Mouse (Mus musculus) midbrain, embryonic 11.5 days (tissue): ENCODE results near the gene Gm21411. TPM values are rescaled to one million over a fixed set of nuclear protein-coding genes. Genes with fewer than 3 reads are reported as not detected.
"Not testable (repeated sequence)": the region's sequence is repeated elsewhere in the genome, so short reads cannot be mapped to it uniquely, and the experiment has no call there.

Experiments used
- ATAC-seq: fragments of 200-750 bp; cut with Nextera tagmentation; 2 replicates; pipeline ENCODE4 v1.8.0; 2017; ENCODE audit warnings: moderate TSS enrichment, moderate library complexity; ENCODE audit not compliant: low FRiP score
- DNase-seq: peaks from one replicate; pipeline ENCODE4 v3.0.0; 2015; ENCODE audit warnings: low spot score; ENCODE audit errors: missing footprints
- H3K27ac ChIP-seq: fragments of 300-500 bp; sonication (generic); 2 replicates; pipeline ENCODE4 v1.5.1; 2014; ENCODE audit warnings: low read depth, low read length
- H3K27me3 ChIP-seq: fragments of 300-500 bp; sonication (generic); 2 replicates; pipeline ENCODE4 v1.6.1; 2014; ENCODE audit warnings: mild to moderate bottlenecking, low read length, moderate library complexity, mixed read lengths; ENCODE audit not compliant: control insufficient read depth, insufficient read depth
- H3K36me3 ChIP-seq: fragments of 300-500 bp; sonication (generic); 2 replicates; pipeline ENCODE4 v1.6.1; 2014; ENCODE audit warnings: mild to moderate bottlenecking, low read length, moderate library complexity, mixed read lengths; ENCODE audit not compliant: control insufficient read depth, insufficient read depth
- H3K4me1 ChIP-seq: fragments of 300-500 bp; sonication (generic); 2 replicates; pipeline ENCODE4 v1.6.1; 2014; ENCODE audit warnings: low read length; ENCODE audit not compliant: control insufficient read depth, insufficient read depth
- H3K4me2 ChIP-seq: fragments of 300-500 bp; sonication (generic); 2 replicates; pipeline ENCODE4 v1.6.1; 2014; ENCODE audit warnings: mild to moderate bottlenecking, moderate library complexity
- H3K4me3 ChIP-seq: fragments of 300-500 bp; sonication (generic); 2 replicates; pipeline ENCODE4 v1.5.1; 2014; ENCODE audit warnings: low read depth, low read length
- H3K9ac ChIP-seq: fragments of 300-500 bp; sonication (generic); 2 replicates; pipeline ENCODE4 v1.6.1; 2014; ENCODE audit warnings: low read length
- H3K9me3 ChIP-seq: fragments of 300-500 bp; sonication (generic); 2 replicates; pipeline ENCODE4 v1.6.1; 2016; ENCODE audit warnings: low read length; ENCODE audit not compliant: control insufficient read depth
- WGBS: fragments of 180-500 bp; shearing (Covaris S2); extraction: QIAGEN DNeasy Blood & Tissue Kit; methylation state at CpG from one replicate; pipeline ENCODE4 v1.1.7; 2014; 5-methylcytosine and 5-hydroxymethylcytosine counted together
- polyA plus RNA-seq: library from polyadenylated mRNA; unstranded; fragments of >200 nt; fragmentation: Nextera tagmentation; extraction: Ambion mirVana; gene quantifications from 2 replicates; pipeline ENCODE4 v1.2.1, GENCODE M21; 2014

The Gm21411 gene
- polyA plus RNA-seq = not detected in 2 replicates

- not testable (repeated sequence) for DNase-seq, H3K4me2 ChIP-seq, H3K9me3 ChIP-seq, ATAC-seq, H3K36me3 ChIP-seq, H3K27ac ChIP-seq, H3K4me1 ChIP-seq, H3K4me3 ChIP-seq, H3K27me3 ChIP-seq, H3K9ac ChIP-seq
- 79% methylated on average over 9 of the region's 9 CpGs for WGBS
Measured at GRCm38 (mm10) chr4:146909386-146910137, at the start of gene Gm21411. Gm21411 (minus strand) TSS chr4:146909590.

GRCm38 (mm10) chr4:146941691-146942090, 32.3 kb upstream of the Gm21411 start:
- ATAC-seq, H3K4me1 ChIP-seq, H3K4me3 ChIP-seq, DNase-seq, H3K27me3 ChIP-seq, H3K4me2 ChIP-seq, H3K9me3 ChIP-seq, H3K36me3 ChIP-seq, H3K27ac ChIP-seq, H3K9ac ChIP-seq: not testable (repeated sequence)
- 66% methylated on average over 32 of the region's 32 CpGs for WGBS

- DNase-seq (peak; percentile 83), ATAC-seq (peak; percentile 85)
- H3K36me3 ChIP-seq = no peaks in the 10 kb centered on the region
- H3K27me3 ChIP-seq = no peaks in the 10 kb centered on the region
- WGBS = 9% methylated on average over 77 of the region's 77 CpGs
- H3K9me3 ChIP-seq = peaks cover 6% of the 10 kb centered on the region; the same call in 1 of the 2 replicates
- peak overlapping the region; percentile 21 for H3K4me3 ChIP-seq
- no peaks in the 10 kb centered on the region for H3K4me1 ChIP-seq
- H3K9ac ChIP-seq = no peak overlapping the region
- peak overlapping the region; percentile 36 for H3K4me2 ChIP-seq
- H3K27ac ChIP-seq = no peak overlapping the region
Measured at GRCm38 (mm10) chr4:146932311-146933082, 23.1 kb upstream of the Gm21411 start.

- no peak overlapping the region for H3K27ac ChIP-seq
- no peak overlapping the region for H3K4me2 ChIP-seq
- 74% methylated on average over 3 of the region's 3 CpGs for WGBS
- no peak for ATAC-seq
- no peaks in the 10 kb centered on the region for H3K36me3 ChIP-seq
- DNase-seq = no peak
- H3K9me3 ChIP-seq = peaks cover 5% of the 10 kb centered on the region; the same call in 1 of the 2 replicates
- H3K4me3 ChIP-seq = no peak overlapping the region
- no peaks in the 10 kb centered on the region for H3K27me3 ChIP-seq
- H3K9ac ChIP-seq = no peak overlapping the region
- no peaks in the 10 kb centered on the region for H3K4me1 ChIP-seq
Measured at GRCm38 (mm10) chr4:146915196-146915595, 5.8 kb upstream of the Gm21411 start.

- not testable (repeated sequence) for H3K27ac ChIP-seq, H3K9me3 ChIP-seq, H3K9ac ChIP-seq, DNase-seq, H3K4me2 ChIP-seq, H3K36me3 ChIP-seq, ATAC-seq, H3K4me1 ChIP-seq, H3K4me3 ChIP-seq, H3K27me3 ChIP-seq
- 94% methylated on average over 1 of the region's 1 CpGs for WGBS
Measured at GRCm38 (mm10) chr4:146908131-146908530, 1.3 kb downstream of the Gm21411 start.

- ATAC-seq = not testable (repeated sequence)
Measured at GRCm38 (mm10) chr4:146904782-146905181, 4.6 kb downstream of the Gm21411 start.

GRCm38 (mm10) chr4:146903126-146903525, 6.3 kb downstream of the Gm21411 start:
- not testable (repeated sequence) for H3K4me1 ChIP-seq, ATAC-seq, H3K27ac ChIP-seq, H3K27me3 ChIP-seq, DNase-seq, H3K4me3 ChIP-seq, H3K4me2 ChIP-seq, H3K9ac ChIP-seq, H3K36me3 ChIP-seq, H3K9me3 ChIP-seq
- 56% methylated on average over 3 of the region's 3 CpGs for WGBS

More at GRCm38 (mm10) chr4:146904782-146905181, 4.6 kb downstream of the Gm21411 start:
- H3K27ac ChIP-seq, H3K27me3 ChIP-seq, H3K9ac ChIP-seq, H3K9me3 ChIP-seq, DNase-seq, H3K4me2 ChIP-seq, H3K4me1 ChIP-seq, H3K4me3 ChIP-seq, H3K36me3 ChIP-seq: not testable (repeated sequence)
- WGBS = 82% methylated on average over 2 of the region's 2 CpGs
